In genomic region chr3:103425812-103426430, GRCm38 (mm10) we compare ENCODE assay signal across 24 mouse cellular contexts.
A peak's percentile ranks its signal among the peaks of the same experiment; 100 is the strongest.
DNase-seq lines count a peak whose midpoint lies in the region; ATAC-seq and TF ChIP-seq lines count a peak whose summit lies in the region.
"Had no signal": no experiment of that assay in that cellular context is flagged by ENCODE, and none has a peak within 500 bp of the region (broad histone marks: within the 10 kb centered on the region; RNA-seq: fewer than 3 reads in every experiment).

No protein-coding gene starts in this region.

- no peaks in the 10 kb centered on the region; the same call in 1 of the 2 replicates for H3K4me1 ChIP-seq in intestine, embryonic 16.5 days (ENCODE audit: control insufficient read depth, insufficient read depth, low read length)
- no peaks in the 10 kb centered on the region for H3K4me1 ChIP-seq in intestine, postnatal 0 days (replicated peaks; ENCODE audit: control insufficient read depth, insufficient read depth, low read length)

- no peak for TF ChIP-seq CTCF in intestine, postnatal 0 days (IDR thresholded peaks at IDR 0.05; ENCODE audit: low read depth)

- no peak overlapping the region for H3K4me3 ChIP-seq in intestine, embryonic 16.5 days (ENCODE audit: low read length)
- H3K4me3 ChIP-seq in intestine, postnatal 0 days (ENCODE audit: low read depth, low read length), result no peak overlapping the region
- H3K4me3 ChIP-seq: embryonic facial prominence, embryonic 12.5 days; forebrain, embryonic 12.5 days; heart, embryonic 13.5 days; hindbrain, embryonic 13.5 days; limb, embryonic 12.5 days; liver, embryonic 13.5 days; lung, embryonic 15.5 days; neural tube, embryonic 15.5 days; stomach, embryonic 15.5 days had no signal

- no peak overlapping the region for H3K4me2 ChIP-seq in intestine, embryonic 16.5 days (ENCODE audit: low read depth, low read length)
- H3K4me2 ChIP-seq in intestine, postnatal 0 days (replicated peaks; ENCODE audit: low read depth), result no peak overlapping the region
- H3K4me2 ChIP-seq: embryonic facial prominence, embryonic 12.5 days; forebrain, embryonic 12.5 days; heart, embryonic 13.5 days; hindbrain, embryonic 13.5 days; limb, embryonic 12.5 days; liver, embryonic 13.5 days; lung, embryonic 15.5 days; midbrain, embryonic 11.5 days; neural tube, embryonic 15.5 days; stomach, embryonic 15.5 days had no signal

- intact Hi-C loops in gastrocnemius, postnatal 14 days (cut with DNase I; ENCODE audit: low total_unique reads), result no loop called here

- H3K27ac ChIP-seq in intestine, embryonic 16.5 days (ENCODE audit: low read length), result no peak overlapping the region
- H3K27ac ChIP-seq in intestine, postnatal 0 days (ENCODE audit: low read depth, low read length), result no peak overlapping the region
- H3K27ac ChIP-seq: embryonic facial prominence, embryonic 12.5 days; forebrain, embryonic 12.5 days; heart, embryonic 13.5 days; hindbrain, embryonic 13.5 days; limb, embryonic 12.5 days; liver, embryonic 13.5 days; lung, embryonic 15.5 days; neural tube, embryonic 15.5 days; stomach, embryonic 15.5 days had no signal

- ATAC-seq in frontal cortex, adult (ENCODE audit: low TSS enrichment), result peak; percentile 85
- 0 out of 2 replicates have a peak, but pooled peaks have one; percentile 11 for ATAC-seq in intestine, embryonic 16.5 days
- ATAC-seq in intestine, postnatal 0 days, result no peak

- DNase-seq in frontal cortex, postnatal 14 days (ENCODE audit: low spot score in 2 of 2), result no peak
- DNase-seq in lung, postnatal 10 days, result peak; percentile 26
- DNase-seq in lung, postnatal 14 days, result no peak
- DNase-seq in gastrocnemius, postnatal 14 days, result peak; percentile 32
- no peak for DNase-seq in thymus, postnatal 4 days
- DNase-seq: adrenal gland, postnatal 36 days; cerebellum, adult 11-12 months; cerebellum, postnatal 10 days; kidney, adult 2 months; kidney, postnatal 25 days; layer of hippocampus, postnatal 36 days; liver, embryonic 13.5 days had no signal

- no peaks in the 10 kb centered on the region for H3K9me3 ChIP-seq in intestine, embryonic 16.5 days (ENCODE audit: control insufficient read depth, low read length)
- no peaks in the 10 kb centered on the region for H3K9me3 ChIP-seq in intestine, postnatal 0 days (ENCODE audit: control insufficient read depth)
- H3K9me3 ChIP-seq: embryonic facial prominence, embryonic 12.5 days; forebrain, embryonic 12.5 days; heart, embryonic 13.5 days; hindbrain, embryonic 13.5 days; limb, embryonic 12.5 days; liver, embryonic 13.5 days; lung, embryonic 15.5 days; neural tube, embryonic 15.5 days; stomach, embryonic 15.5 days had no signal

- no peaks in the 10 kb centered on the region for H3K27me3 ChIP-seq in intestine, embryonic 16.5 days (replicated peaks; ENCODE audit: control insufficient read depth, insufficient read depth, low read length)
- H3K27me3 ChIP-seq in intestine, postnatal 0 days (replicated peaks; ENCODE audit: control insufficient read depth, insufficient read depth, low read length), result no peaks in the 10 kb centered on the region
- H3K27me3 ChIP-seq: embryonic facial prominence, embryonic 12.5 days; heart, embryonic 13.5 days; hindbrain, embryonic 13.5 days; limb, embryonic 12.5 days; liver, embryonic 13.5 days; lung, embryonic 15.5 days; neural tube, embryonic 15.5 days; stomach, embryonic 15.5 days had no signal

- H3K9ac ChIP-seq in intestine, embryonic 16.5 days (ENCODE audit: low read depth, low read length), result no peak overlapping the region
- H3K9ac ChIP-seq in intestine, postnatal 0 days (ENCODE audit: low read depth, low read length), result no peak overlapping the region
- H3K9ac ChIP-seq: embryonic facial prominence, embryonic 12.5 days; forebrain, embryonic 12.5 days; heart, embryonic 13.5 days; hindbrain, embryonic 13.5 days; limb, embryonic 12.5 days; liver, embryonic 13.5 days; lung, embryonic 15.5 days; neural tube, embryonic 15.5 days; stomach, embryonic 15.5 days had no signal

- H3K36me3 ChIP-seq in intestine, embryonic 16.5 days (ENCODE audit: control insufficient read depth, insufficient read depth, low read length), result no peaks in the 10 kb centered on the region
- H3K36me3 ChIP-seq in intestine, postnatal 0 days (ENCODE audit: control insufficient read depth, insufficient read depth), result no peaks in the 10 kb centered on the region
- H3K36me3 ChIP-seq: embryonic facial prominence, embryonic 12.5 days; forebrain, embryonic 12.5 days; heart, embryonic 13.5 days; hindbrain, embryonic 13.5 days; limb, embryonic 12.5 days; liver, embryonic 13.5 days; lung, embryonic 15.5 days; neural tube, embryonic 15.5 days; stomach, embryonic 15.5 days had no signal

- 79% methylated on average over 19 of the region's 19 CpGs for WGBS in intestine, embryonic 16.5 days
- WGBS in intestine, postnatal 0 days, result 78% methylated on average over 19 of the region's 19 CpGs

Comparison
In these comparisons a context has a peak if more than half of its experiments do, and no peak if none do; other contexts are left out.
1. DNase-seq: peak in lung, postnatal 10 days (single experiment) and gastrocnemius, postnatal 14 days (single experiment); none in frontal cortex, postnatal 14 days (0 of 2), lung, postnatal 14 days (single experiment) and thymus, postnatal 4 days (single experiment).